Mouse (Mus musculus) heart, adult 2 months (tissue): Measurements from ENCODE around the gene Hrh2. TPM values are rescaled to one million over a fixed set of nuclear protein-coding genes. Genes with fewer than 3 reads are reported as not detected.

ENCODE experiments used
- DNase-seq, 2 experiments: peaks; one replicate each; pipeline ENCODE4 v3.0.0; 2021
- H3K27ac ChIP-seq: fragments of 200-600 bp; 2 replicates; pipeline ENCODE4 v1.8.1; 2022
- H3K27me3 ChIP-seq: fragments of 200-500 bp; 2 replicates; pipeline ENCODE4 v1.6.1; 2012; ENCODE audit warnings: mild to moderate bottlenecking, low read length, inconsistent platforms, mixed read lengths; ENCODE audit not compliant: control insufficient read depth, insufficient read depth
- H3K36me3 ChIP-seq: fragments of 200-500 bp; 2 replicates; pipeline ENCODE4 v1.6.1; 2012; ENCODE audit warnings: low read length, inconsistent platforms; ENCODE audit not compliant: control insufficient read depth, insufficient read depth
- H3K4me1 ChIP-seq: fragments of 200-500 bp; 2 replicates; pipeline ENCODE4 v1.6.1; 2011; ENCODE audit warnings: low read length; ENCODE audit not compliant: control insufficient read depth, insufficient read depth
- H3K4me3 ChIP-seq: fragments of 200-600 bp; 2 replicates; pipeline ENCODE4 v1.8.1; 2022
- H3K79me2 ChIP-seq: fragments of 200-500 bp; replicated peaks from 2 replicates; pipeline ENCODE4 v1.6.1; 2012; ENCODE audit warnings: mild to moderate bottlenecking, inconsistent platforms, low read length, moderate library complexity, mixed read lengths; ENCODE audit not compliant: control insufficient read depth, insufficient read depth
- H3K9ac ChIP-seq: fragments of 200-500 bp; 2 replicates; pipeline ENCODE4 v1.6.1; 2012; ENCODE audit warnings: low read depth, mild to moderate bottlenecking, control low read depth, inconsistent platforms, low read length, mixed read lengths
- CTCF ChIP-seq: fragments of 200-600 bp; IDR thresholded peaks from 2 replicates; pipeline ENCODE4 v1.8.1; 2022; ENCODE audit warnings: antibody characterized with exemption, mild to moderate bottlenecking, moderate library complexity
- EP300 ChIP-seq: fragments of 200-500 bp; IDR thresholded peaks from 2 replicates; pipeline ENCODE4 v1.6.1; 2011; ENCODE audit warnings: low read depth, low read length, control low read depth; ENCODE audit not compliant: insufficient read depth
- POLR2A ChIP-seq: fragments of 200-500 bp; IDR thresholded peaks from 2 replicates; pipeline ENCODE4 v1.6.1; 2011; ENCODE audit warnings: mild to moderate bottlenecking, low read depth, low read length, control low read depth; ENCODE audit not compliant: insufficient read depth
- WGBS: fragments of 180-500 bp; shearing (Covaris S2); methylation state at CpG from one replicate; pipeline ENCODE4 v1.1.7; 2018; 5-methylcytosine and 5-hydroxymethylcytosine counted together
- intact Hi-C: fragments of 180-260 bp; cut with DNase I; formaldehyde crosslinking; loops from one replicate; pipeline ENCODE4 v1.15.1; 2025
- long read RNA-seq: library from polyadenylated mRNA; stranded (forward); transcript quantifications from one replicate; pipeline ENCODE4 v2.0.0, GENCODE M21; 2021
- polyA plus RNA-seq: library from polyadenylated mRNA; depleted of rRNA; stranded (reverse); fragments of >200 nt; gene quantifications from 2 replicates; pipeline ENCODE4 v1.2.3, GENCODE M21; 2012; rRNA removed
- total RNA-seq, 2 experiments: library from RNA; stranded (reverse); gene quantifications; 2 replicates each; pipeline ENCODE4 v1.2.3; 2021

The Hrh2 gene
- total RNA-seq = under 1 TPM; 0.23 to 0.34 TPM
- 0.68 and 1.3 TPM in 2 replicates for polyA plus RNA-seq
- long read RNA-seq = 0 reads

- no peaks in the 10 kb centered on the region for H3K27me3 ChIP-seq
- H3K4me1 ChIP-seq = no peaks in the 10 kb centered on the region; the same call in none of the 2 replicates
- no peaks in the 10 kb centered on the region for H3K79me2 ChIP-seq
- intact Hi-C loops = no loop called here
- 3% methylated on average over 31 of the region's 31 CpGs for WGBS
- peak within 1 kb of the TSS; percentile 46 for H3K9ac ChIP-seq
- no peaks in the 10 kb centered on the region for H3K36me3 ChIP-seq
- DNase-seq = no peak
- H3K27ac ChIP-seq = no peak within 1 kb of the TSS
- TF ChIP-seq CTCF (no peak), EP300 (no peak), POLR2A (no peak)
- peak within 1 kb of the TSS; percentile 24 for H3K4me3 ChIP-seq
Measured at GRCm38 (mm10) chr13:54192021-54192481, at the start of gene Hrh2. Gene Hrh2, plus strand, starts transcription at chr13:54192129.

DNA sequence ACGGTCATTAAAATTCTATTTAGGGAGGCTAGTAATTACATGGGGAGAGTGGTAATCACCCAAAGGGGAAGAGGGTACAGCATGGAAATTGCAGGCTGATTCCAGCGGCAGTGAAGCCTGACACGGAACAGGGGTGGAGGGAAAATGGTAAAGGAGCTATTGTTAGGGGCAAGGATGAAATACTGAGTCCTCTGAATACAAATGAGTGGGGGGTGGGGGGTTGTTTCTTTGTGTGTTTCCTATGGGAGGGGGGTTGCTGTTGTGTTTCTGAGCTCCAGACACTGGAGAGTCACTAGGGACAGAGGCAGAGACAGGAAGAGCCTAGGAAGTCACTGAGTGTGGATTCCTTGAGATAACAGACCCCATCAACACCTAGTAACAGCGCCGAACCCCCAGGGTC lies 48.1 kb upstream of the Hrh2 start:
- Histone ChIP-seq H3K27me3 (no peaks in the 10 kb centered on the region), H3K79me2 (no peaks in the 10 kb centered on the region), H3K27ac (no peak overlapping the region), H3K9ac (no peak overlapping the region), H3K4me1 (peaks cover 7% of the 10 kb centered on the region), H3K4me3 (no peak overlapping the region), H3K36me3 (no peaks in the 10 kb centered on the region)
- DNase-seq = no peak
- TF ChIP-seq EP300 = no peak
- TF ChIP-seq POLR2A = no peak
- TF ChIP-seq CTCF = no peak
- 9% methylated on average over 5 of the region's 5 CpGs for WGBS
- intact Hi-C loops = no loop called here

GRCm38 (mm10) chr13:54144624-54145023 lies 47.3 kb upstream of the Hrh2 start:
- no peak overlapping the region for H3K9ac ChIP-seq
- no peaks in the 10 kb centered on the region for H3K79me2 ChIP-seq
- WGBS = 61% methylated on average over 5 of the region's 5 CpGs
- H3K36me3 ChIP-seq = no peaks in the 10 kb centered on the region
- no peak overlapping the region for H3K4me3 ChIP-seq
- DNase-seq = no peak
- no peaks in the 10 kb centered on the region for H3K27me3 ChIP-seq
- peak overlapping the region; percentile 17; the same call in 1 of the 2 replicates for H3K27ac ChIP-seq
- intact Hi-C loops = no loop called here
- peaks cover 8% of the 10 kb centered on the region for H3K4me1 ChIP-seq
- no peak for TF ChIP-seq CTCF
- TF ChIP-seq POLR2A = no peak
- TF ChIP-seq EP300 = no peak

DNA sequence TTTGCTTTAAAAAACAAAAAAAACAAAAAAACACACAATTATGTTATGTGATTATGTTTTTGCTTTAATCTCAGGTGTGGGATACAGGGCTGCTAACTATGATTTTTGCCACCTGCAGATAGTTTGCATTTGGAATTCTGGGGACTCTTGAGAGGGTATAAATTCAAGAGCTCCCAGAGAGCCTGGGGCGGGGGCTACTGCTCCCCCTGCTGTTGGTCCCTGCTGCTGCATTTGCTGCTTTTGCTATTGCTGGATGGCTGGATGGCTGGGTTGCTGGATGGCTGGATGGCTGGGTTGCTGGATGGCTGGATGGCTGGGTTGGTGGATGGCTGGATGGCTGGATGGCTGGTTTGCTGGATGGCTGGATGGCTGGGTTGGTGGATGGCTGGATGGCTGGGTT lies 44.6 kb upstream of the Hrh2 start:
- peaks cover 13% of the 10 kb centered on the region for H3K4me1 ChIP-seq
- no peak overlapping the region for H3K4me3 ChIP-seq
- no peaks in the 10 kb centered on the region for H3K27me3 ChIP-seq
- H3K27ac ChIP-seq = no peak overlapping the region
- no peak for DNase-seq
- TF ChIP-seq CTCF (peak; percentile 40), EP300 (no peak)
- intact Hi-C loops = no loop called here
- 83% methylated on average over 1 of the region's 1 CpGs for WGBS
- H3K79me2 ChIP-seq = no peaks in the 10 kb centered on the region
- no peak overlapping the region for H3K9ac ChIP-seq
- H3K36me3 ChIP-seq = no peaks in the 10 kb centered on the region

DNA sequence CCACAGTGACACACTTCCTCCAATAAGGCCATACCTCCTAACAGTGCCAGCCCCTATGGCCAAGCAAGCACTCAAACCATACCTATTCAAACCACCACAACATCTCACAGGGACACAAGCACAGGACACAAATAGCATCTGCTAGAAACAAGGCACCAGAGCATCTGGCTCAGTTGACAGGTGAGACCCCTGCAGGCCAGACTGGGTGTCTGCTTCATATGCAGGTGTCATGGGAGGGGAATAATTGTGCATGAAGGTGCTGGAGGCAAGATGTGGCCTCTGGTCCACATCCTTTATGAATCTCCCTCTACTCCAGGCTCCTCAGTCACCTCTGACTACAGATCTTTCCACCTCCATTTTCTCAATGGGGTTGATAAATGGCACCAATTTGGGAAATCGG lies 39.5 kb upstream of the Hrh2 start:
- no peaks in the 10 kb centered on the region for H3K27me3 ChIP-seq
- 78% methylated on average over 1 of the region's 1 CpGs for WGBS
- no peak for DNase-seq
- intact Hi-C loops = no loop called here
- peaks cover 6% of the 10 kb centered on the region for H3K4me1 ChIP-seq
- no peak for TF ChIP-seq EP300
- no peak overlapping the region for H3K9ac ChIP-seq
- no peaks in the 10 kb centered on the region for H3K79me2 ChIP-seq
- H3K36me3 ChIP-seq = no peaks in the 10 kb centered on the region
- no peak overlapping the region for H3K4me3 ChIP-seq
- no peak overlapping the region for H3K27ac ChIP-seq

DNA sequence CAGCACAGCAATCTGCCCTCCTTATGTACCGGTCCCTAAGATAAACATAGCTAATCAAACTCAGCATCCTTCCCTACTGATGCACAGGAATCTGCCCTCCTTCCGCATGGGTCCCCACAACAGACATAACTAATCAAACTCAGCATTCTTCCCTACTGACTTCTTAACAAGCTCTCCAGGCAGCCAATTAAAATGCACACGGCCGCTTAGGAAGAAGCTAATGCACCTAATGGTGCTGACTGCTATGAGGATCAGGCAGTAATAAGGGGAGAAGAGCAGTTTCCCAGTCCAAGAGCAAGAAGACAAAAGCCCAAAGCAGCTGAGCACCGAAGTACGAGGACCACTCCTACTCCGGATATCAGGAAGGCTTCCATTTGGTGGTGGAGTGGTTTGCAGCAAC lies 39.0 kb upstream of the Hrh2 start:
- WGBS = 68% methylated on average over 7 of the region's 7 CpGs
- no peak for DNase-seq
- Histone ChIP-seq H3K79me2 (no peaks in the 10 kb centered on the region), H3K4me3 (no peak overlapping the region), H3K36me3 (no peaks in the 10 kb centered on the region), H3K9ac (no peak overlapping the region), H3K27ac (no peak overlapping the region), H3K4me1 (peaks cover 6% of the 10 kb centered on the region), H3K27me3 (no peaks in the 10 kb centered on the region)
- intact Hi-C loops = no loop called here
- TF ChIP-seq EP300 (no peak), CTCF (no peak), POLR2A (no peak)
